Mouse (Mus musculus) cerebellum, adult 2 months (tissue): ENCODE measurements at regions not wholly inside any gene's neighbourhood (a gene's known extent, or its start where the extent isn't known, plus 50 kb on each side); places are given as distances from the start of the nearest gene placed in this dataset.

Experiments
- CTCF ChIP-seq: fragments of 200-500 bp; IDR thresholded peaks from 2 replicates; pipeline ENCODE4 v1.5.1; 2011; ENCODE audit warnings: low read depth, mild to moderate bottlenecking, control low read depth, low read length, moderate library complexity, borderline replicate concordance; ENCODE audit not compliant: insufficient read depth
- POLR2A ChIP-seq: fragments of 200-500 bp; IDR thresholded peaks from 2 replicates; pipeline ENCODE4 v1.6.1; 2011; ENCODE audit warnings: low read length, control low read depth, borderline replicate concordance; ENCODE audit not compliant: insufficient read depth

- TF ChIP-seq CTCF (no peak), POLR2A (no peak)
These were observed 357.7 kb upstream of the Got2 start for GRCm38 (mm10) chr8:96246017-96246416.
